Mouse (Mus musculus): ENCODE results near the gene Slc6a19.

Slc6a19 gene

DNA sequence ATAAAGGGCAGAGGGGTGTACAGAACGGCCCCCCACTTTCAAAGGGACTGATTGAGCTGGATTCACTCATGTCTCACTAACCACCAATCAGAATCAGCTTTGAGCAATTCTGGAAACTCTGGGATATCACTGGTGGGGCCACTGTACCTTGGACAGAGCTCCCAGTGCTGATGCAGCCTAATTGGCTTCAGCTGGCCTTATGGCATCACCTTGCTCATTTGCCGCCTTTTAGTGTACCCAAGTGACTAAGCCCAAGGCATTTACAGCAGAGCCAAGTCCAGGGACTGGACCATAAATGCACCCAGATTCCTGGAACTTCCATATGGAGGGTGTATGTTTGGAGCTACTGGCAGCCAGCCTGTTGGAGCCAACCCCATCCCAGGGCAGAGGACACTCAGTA is 45.7 kb downstream of the Slc6a19 start:
- DNase-seq (ENCODE audit: low spot score) = no peak

DNA sequence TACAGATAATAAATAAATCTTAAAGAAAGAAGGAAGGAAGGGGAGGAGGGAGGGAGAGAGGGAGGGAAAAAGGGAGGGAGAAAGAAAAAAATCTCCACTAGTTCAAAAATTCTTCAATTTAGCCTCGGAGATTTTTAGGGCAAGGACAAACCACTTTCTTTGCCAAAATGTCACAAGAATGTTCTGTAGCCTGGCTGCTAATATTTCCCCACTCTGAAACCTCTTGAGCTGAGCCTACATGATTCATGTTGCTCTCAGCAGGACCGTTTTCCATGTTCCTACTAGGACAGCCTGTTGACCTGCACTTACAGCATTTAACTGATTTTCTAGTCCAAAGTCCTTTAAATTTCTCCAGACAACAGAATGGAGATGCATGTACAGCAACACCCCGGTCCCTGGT is 49.7 kb downstream of the Slc6a19 start:
- DNase-seq (ENCODE audit: low spot score) = no peak

DNA sequence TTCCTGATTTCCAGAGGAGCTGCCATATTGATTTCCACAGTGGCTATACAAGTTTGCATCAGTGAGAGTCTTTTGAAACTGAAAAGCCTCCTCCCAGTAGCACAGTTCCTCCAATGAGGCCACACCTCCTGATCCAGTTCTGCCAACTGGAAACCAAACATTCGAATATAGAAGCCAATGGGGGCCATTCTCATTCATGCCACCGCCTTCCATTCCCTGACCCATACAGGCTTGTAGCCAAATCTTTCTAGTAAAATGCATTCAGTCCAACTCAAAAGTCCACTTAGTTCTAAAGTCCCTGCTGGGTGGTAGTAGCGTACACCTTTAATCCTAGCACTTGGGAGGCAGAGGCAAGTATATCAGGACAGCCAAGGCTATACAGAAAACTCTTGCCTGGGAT is 51.4 kb downstream of the Slc6a19 start:
- DNase-seq (ENCODE audit: low spot score) = no peak

DNA sequence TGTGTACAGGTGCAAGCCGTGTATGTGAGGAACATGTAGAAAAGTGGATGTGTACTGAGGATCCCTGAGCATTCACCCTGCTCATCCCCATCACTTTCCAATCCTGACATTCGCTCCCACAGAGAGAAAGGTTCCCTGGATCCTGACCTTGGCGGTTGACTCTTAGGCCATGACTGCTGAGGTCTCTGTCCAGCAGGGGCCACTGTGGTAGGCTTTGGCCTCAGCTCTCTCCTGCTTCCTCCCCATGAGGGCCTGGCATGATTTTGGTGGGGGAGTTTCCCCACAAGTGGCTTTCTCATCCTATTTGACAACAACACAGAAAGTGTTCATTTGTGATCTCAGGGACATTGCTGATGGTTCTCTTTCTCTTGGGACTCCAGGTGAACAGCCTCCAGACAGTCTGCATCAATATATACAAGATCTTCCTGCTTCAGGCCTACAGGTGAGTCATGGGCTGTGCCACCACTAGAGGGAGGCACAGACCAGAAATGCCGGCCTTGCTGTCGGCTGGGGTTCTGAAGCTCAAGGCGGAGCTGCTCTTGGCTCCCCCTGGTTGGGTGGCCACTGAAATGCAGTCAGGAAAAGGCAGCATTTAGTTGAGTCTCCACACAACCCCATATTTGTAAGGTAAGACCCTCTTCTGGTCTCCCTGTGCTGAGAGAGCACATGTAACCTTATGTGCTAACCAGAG is 58.1 kb downstream of the Slc6a19 start:
- peak; percentile 41 for DNase-seq (ENCODE audit: low spot score)

DNA sequence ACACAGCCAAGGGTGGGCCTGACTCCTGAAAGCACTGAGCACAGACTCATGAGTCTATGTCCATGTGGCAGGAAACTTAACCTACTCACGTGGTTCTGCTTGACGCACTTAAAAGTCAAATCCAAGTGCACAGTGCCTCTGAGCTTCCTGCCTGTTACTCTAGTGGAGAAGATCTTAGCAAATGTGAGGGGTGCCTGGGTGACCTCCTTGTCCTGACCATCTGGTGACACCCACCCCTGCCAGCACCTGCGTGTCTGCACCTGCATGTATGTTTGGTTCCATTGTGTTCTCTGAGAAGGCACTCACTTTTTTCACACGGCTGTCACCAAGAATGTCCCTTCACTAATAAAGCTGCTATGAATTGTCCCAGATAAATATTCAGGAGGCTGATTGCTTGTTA is 63.4 kb downstream of the Slc6a19 start:
- no peak for DNase-seq (ENCODE audit: low spot score)

DNA sequence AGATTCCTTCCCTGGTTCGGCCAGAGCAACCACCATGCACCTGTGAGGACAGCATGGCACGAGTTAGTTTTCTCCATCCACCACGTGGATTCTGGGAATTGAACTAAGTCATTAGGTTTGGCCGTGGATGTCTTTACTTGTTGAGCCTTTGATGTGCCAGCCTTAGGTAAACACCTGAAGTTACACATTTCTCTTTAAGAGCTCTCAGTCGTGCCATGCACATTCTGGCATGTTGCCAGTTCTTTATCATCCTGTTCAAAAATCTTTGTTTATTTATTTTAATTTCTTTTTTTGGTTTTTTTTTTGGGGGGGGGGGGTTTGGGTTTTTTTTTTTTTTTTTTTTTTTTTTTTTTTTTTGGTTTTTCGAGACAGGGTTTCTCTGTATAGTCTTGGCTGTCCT is 66.8 kb downstream of the Slc6a19 start:
- no peak for DNase-seq (ENCODE audit: low spot score)

DNA sequence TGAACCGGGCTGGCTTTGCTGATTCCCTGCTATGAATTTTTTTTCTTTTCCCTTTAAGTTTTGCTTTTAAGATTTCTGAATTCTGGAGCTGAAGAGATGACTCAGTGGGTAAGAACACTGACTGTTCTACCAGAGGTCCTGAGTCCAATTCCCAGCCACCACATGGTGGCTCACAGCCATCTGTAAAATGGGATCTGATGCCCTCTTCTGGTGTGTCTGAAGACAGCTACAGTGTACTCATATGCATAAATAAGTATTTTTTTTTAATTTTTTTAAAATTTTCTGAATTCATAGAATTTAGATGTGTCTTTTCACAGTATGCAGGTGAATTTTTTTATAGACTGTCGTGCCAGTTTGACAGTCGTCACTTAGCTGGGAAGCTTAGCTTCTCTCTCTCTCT is 72.8 kb downstream of the Slc6a19 start:
- DNase-seq (ENCODE audit: low spot score) = no peak
